Mouse (Mus musculus) kidney, adult 8-10 months (tissue): ENCODE measurements around the gene Mrvi1.
"Not testable (repeated sequence)": the region's sequence is repeated elsewhere in the genome, so short reads cannot be mapped to it uniquely, and the experiment has no call there.

Experiments
- DNase-seq, 2 experiments: peaks; one replicate each; pipeline ENCODE4 v3.0.0; 2022

The Mrvi1 gene

GRCm38 (mm10) chr7:110935815-110936762 lies 46.2 kb downstream of the Mrvi1 start:
- no peak for DNase-seq

- DNase-seq: no peak
These were observed 48.3 kb downstream of the Mrvi1 start for GRCm38 (mm10) chr7:110933999-110934398.

- no peak for DNase-seq
These were observed 48.9 kb downstream of the Mrvi1 start for GRCm38 (mm10) chr7:110933329-110933728.

GRCm38 (mm10) chr7:110930118-110930854 lies 52.0 kb downstream of the Mrvi1 start:
- DNase-seq: peak; percentile 41 to 57

GRCm38 (mm10) chr7:110926562-110926961 lies 55.7 kb downstream of the Mrvi1 start:
- DNase-seq: no peak

GRCm38 (mm10) chr7:110920331-110921261 lies 61.7 kb downstream of the Mrvi1 start:
- DNase-seq: no peak

- DNase-seq: no peak
These were observed 62.5 kb downstream of the Mrvi1 start for GRCm38 (mm10) chr7:110919721-110920120.

GRCm38 (mm10) chr7:110915913-110916312 lies 66.3 kb downstream of the Mrvi1 start:
- DNase-seq: no peak

GRCm38 (mm10) chr7:110914531-110914930 lies 67.7 kb downstream of the Mrvi1 start:
- DNase-seq: no peak

GRCm38 (mm10) chr7:110913754-110914153 lies 68.5 kb downstream of the Mrvi1 start:
- no peak for DNase-seq

- no peak for DNase-seq
These were observed 73.8 kb downstream of the Mrvi1 start for GRCm38 (mm10) chr7:110908209-110909144.

- no peak for DNase-seq
These were observed 75.7 kb downstream of the Mrvi1 start for GRCm38 (mm10) chr7:110906566-110906965.

GRCm38 (mm10) chr7:110903226-110903625 lies 79.0 kb downstream of the Mrvi1 start:
- DNase-seq: no peak

- no peak for DNase-seq
These were observed 85.1 kb downstream of the Mrvi1 start for GRCm38 (mm10) chr7:110897202-110897601.

- no peak for DNase-seq
These were observed 85.8 kb downstream of the Mrvi1 start for GRCm38 (mm10) chr7:110896453-110896852.

- not testable (repeated sequence) for DNase-seq
These were observed 86.5 kb downstream of the Mrvi1 start for GRCm38 (mm10) chr7:110895772-110896171.

- no peak for DNase-seq
These were observed 87.6 kb downstream of the Mrvi1 start for GRCm38 (mm10) chr7:110894673-110895072.

- DNase-seq: peak; percentile 47
These were observed 88.2 kb downstream of the Mrvi1 start for GRCm38 (mm10) chr7:110893943-110894610.

GRCm38 (mm10) chr7:110891501-110891986 lies 90.7 kb downstream of the Mrvi1 start:
- DNase-seq: peak; percentile 81 to 85

- peak; percentile 54 to 58 for DNase-seq
These were observed 100.4 kb downstream of the Mrvi1 start for GRCm38 (mm10) chr7:110881746-110882333.
